Mouse (Mus musculus): Measurements from ENCODE around the gene Gbp5. TPM values are rescaled to one million over a fixed set of nuclear protein-coding genes. Genes with fewer than 3 reads are reported as not detected.
"Not testable (repeated sequence)": the region's sequence is repeated elsewhere in the genome, so short reads cannot be mapped to it uniquely, and the experiment has no call there.

Gbp5 gene
- polyA plus RNA-seq, 1 experiment from 2014 or later: not detected

DNA sequence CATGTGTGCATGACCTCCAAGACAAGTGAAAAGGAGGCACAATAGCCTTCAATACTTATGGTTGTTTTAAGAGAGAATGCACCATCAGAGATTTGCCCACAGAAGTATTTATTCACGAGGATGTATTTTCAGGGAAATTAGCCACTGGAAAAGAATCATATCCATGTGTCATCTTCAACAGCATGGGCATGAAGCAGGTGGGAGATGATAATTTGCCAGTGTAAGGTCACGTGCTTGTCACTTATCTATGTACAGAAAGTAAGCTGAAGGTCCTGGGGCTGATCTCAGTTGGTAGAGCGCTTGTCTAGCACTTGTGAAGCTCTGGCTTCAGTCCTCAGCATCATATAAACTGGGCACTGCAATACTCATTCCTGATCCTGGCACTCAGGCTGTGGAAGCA lies 37.8 kb downstream of the Gbp5 start:
- Histone ChIP-seq H3K4me3 (ENCODE audit: low read depth, low read length) (no peak overlapping the region), H3K4me2 (ENCODE audit: low read depth, low read length, severe bottlenecking) (no peak overlapping the region), H3K9ac (ENCODE audit: low read length) (no peak overlapping the region), H3K9me3 (ENCODE audit: control insufficient read depth, low read length) (no peaks in the 10 kb centered on the region), H3K27ac (ENCODE audit: low read depth, low read length) (no peak overlapping the region), H3K4me1 (replicated peaks; ENCODE audit: control insufficient read depth, insufficient read depth, low read length) (no peaks in the 10 kb centered on the region), H3K36me3 (ENCODE audit: control insufficient read depth, insufficient read depth, low read length) (no peaks in the 10 kb centered on the region), H3K27me3 (ENCODE audit: control insufficient read depth, insufficient read depth, low read length) (no peaks in the 10 kb centered on the region; the same call in 1 of the 2 replicates)
- ATAC-seq (replicated peaks; ENCODE audit: low FRiP score) (no peak), DNase-seq (ENCODE audit: low spot score) (no peak)
- 89% methylated on average over 3 of the region's 3 CpGs for WGBS

DNA sequence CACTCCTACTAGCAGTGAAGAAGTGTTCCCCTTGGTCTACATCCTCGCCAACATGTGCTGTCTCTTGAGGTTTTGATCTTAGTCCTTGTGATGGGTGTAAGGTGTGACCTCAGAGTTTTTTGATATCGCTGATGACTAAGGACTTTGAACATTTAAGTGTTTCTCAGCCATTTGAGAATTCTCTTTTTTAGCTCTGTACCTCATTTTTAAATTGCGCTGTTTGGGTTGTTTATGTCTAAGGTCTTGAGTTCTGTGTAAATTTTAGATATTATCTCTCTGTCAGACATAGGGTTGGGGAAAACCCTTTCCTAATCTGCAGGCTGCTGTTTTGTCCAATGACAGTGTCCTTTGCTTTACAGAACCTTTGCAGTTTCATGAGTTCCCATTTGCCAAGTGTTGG lies 39.4 kb downstream of the Gbp5 start:
- no peaks in the 10 kb centered on the region; the same call in 1 of the 2 replicates for H3K27me3 ChIP-seq (ENCODE audit: control insufficient read depth, insufficient read depth, low read length)
- H3K4me2 ChIP-seq (ENCODE audit: low read depth, low read length, severe bottlenecking): no peak overlapping the region
- no peaks in the 10 kb centered on the region for H3K4me1 ChIP-seq (replicated peaks; ENCODE audit: control insufficient read depth, insufficient read depth, low read length)
- no peak overlapping the region for H3K27ac ChIP-seq (ENCODE audit: low read depth, low read length)
- 93% methylated on average over 3 of the region's 3 CpGs for WGBS
- DNase-seq (ENCODE audit: low spot score) (no peak), ATAC-seq (replicated peaks; ENCODE audit: low FRiP score) (no peak)
- no peaks in the 10 kb centered on the region for H3K9me3 ChIP-seq (ENCODE audit: control insufficient read depth, low read length)
- H3K9ac ChIP-seq (ENCODE audit: low read length): no peak overlapping the region
- no peaks in the 10 kb centered on the region for H3K36me3 ChIP-seq (ENCODE audit: control insufficient read depth, insufficient read depth, low read length)
- no peak overlapping the region for H3K4me3 ChIP-seq (ENCODE audit: low read depth, low read length)

DNA sequence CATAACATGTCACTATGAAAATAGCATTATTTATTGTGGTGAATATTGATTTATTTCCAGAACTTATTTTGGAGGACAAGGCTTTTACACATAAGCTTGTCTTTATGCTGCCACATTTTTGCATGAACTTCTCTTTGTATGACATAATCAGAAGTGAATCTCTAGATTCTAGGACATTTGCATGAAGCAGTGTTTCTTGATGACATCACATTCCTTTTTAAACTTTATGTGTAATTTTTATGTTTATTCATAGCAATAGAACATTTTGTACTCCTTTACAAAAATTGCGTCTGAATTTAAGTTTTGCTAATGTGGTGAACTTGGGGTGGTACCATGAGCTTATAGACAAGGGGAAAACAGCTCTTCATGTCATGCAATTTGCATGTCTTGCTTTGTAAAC lies 41.9 kb downstream of the Gbp5 start:
- 76% methylated on average over 1 of the region's 1 CpGs for WGBS
- H3K27ac ChIP-seq (ENCODE audit: low read depth, low read length): no peak overlapping the region
- ATAC-seq (replicated peaks; ENCODE audit: low FRiP score) (no peak), DNase-seq (ENCODE audit: low spot score) (no peak)
- H3K9ac ChIP-seq (ENCODE audit: low read length): no peak overlapping the region
- no peak overlapping the region for H3K4me2 ChIP-seq (ENCODE audit: low read depth, low read length, severe bottlenecking)
- no peaks in the 10 kb centered on the region for H3K27me3 ChIP-seq (ENCODE audit: control insufficient read depth, insufficient read depth, low read length)
- H3K4me3 ChIP-seq (ENCODE audit: low read depth, low read length): no peak overlapping the region
- H3K4me1 ChIP-seq (replicated peaks; ENCODE audit: control insufficient read depth, insufficient read depth, low read length): no peaks in the 10 kb centered on the region
- H3K36me3 ChIP-seq (ENCODE audit: control insufficient read depth, insufficient read depth, low read length): no peaks in the 10 kb centered on the region
- no peaks in the 10 kb centered on the region for H3K9me3 ChIP-seq (ENCODE audit: control insufficient read depth, low read length)

DNA sequence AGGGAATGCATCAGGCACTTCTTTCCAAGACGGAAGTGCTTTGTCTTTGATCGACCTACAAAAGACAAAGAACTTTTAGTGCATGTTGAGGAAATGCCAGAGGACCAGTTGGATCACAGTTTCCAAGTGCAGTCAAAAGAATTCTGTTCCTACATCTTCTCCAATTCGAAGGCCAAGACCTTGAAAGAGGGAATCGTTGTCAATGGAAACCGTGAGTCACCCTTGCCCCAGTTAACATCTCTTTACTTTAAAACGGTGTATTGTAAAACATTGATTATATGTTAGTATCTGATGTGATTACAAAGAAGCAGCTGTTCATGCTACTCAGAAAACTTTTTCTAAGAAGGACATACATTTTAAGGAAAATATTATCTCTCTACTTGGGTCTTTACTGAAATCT lies 47.6 kb downstream of the Gbp5 start:
- DNase-seq (ENCODE audit: low spot score) (no peak), ATAC-seq (replicated peaks; ENCODE audit: low FRiP score) (no peak)
- Histone ChIP-seq H3K4me2 (ENCODE audit: low read depth, low read length, severe bottlenecking) (no peak overlapping the region), H3K9me3 (ENCODE audit: control insufficient read depth, low read length) (no peaks in the 10 kb centered on the region), H3K27me3 (ENCODE audit: control insufficient read depth, insufficient read depth, low read length) (no peaks in the 10 kb centered on the region), H3K36me3 (ENCODE audit: control insufficient read depth, insufficient read depth, low read length) (no peaks in the 10 kb centered on the region), H3K4me3 (ENCODE audit: low read depth, low read length) (no peak overlapping the region), H3K9ac (ENCODE audit: low read length) (no peak overlapping the region), H3K4me1 (replicated peaks; ENCODE audit: control insufficient read depth, insufficient read depth, low read length) (no peaks in the 10 kb centered on the region), H3K27ac (ENCODE audit: low read depth, low read length) (no peak overlapping the region)
- 91% methylated on average over 6 of the region's 6 CpGs for WGBS

DNA sequence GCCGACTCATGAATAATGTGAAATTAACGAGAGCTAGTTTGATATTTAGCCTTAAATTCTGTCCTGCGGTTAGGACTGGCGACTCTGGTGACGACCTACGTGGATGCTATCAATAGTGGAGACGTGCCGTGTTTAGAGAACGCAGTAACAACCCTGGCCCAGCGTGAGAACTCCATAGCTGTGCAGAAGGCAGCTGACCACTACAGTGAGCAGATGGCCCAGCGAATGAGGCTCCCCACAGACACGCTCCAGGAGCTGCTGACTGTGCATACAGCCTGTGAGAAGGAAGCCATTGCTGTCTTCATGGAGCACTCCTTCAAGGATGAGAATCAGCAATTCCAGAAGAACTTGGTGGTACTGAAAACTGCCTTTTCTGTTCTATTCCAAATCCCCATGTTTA lies 49.0 kb downstream of the Gbp5 start:
- WGBS: 90% methylated on average over 12 of the region's 12 CpGs
- DNase-seq (ENCODE audit: low spot score); H3K36me3 ChIP-seq (ENCODE audit: control insufficient read depth, insufficient read depth, low read length); ATAC-seq (replicated peaks; ENCODE audit: low FRiP score); H3K9me3 ChIP-seq (ENCODE audit: control insufficient read depth, low read length); H3K9ac ChIP-seq (ENCODE audit: low read length); H3K4me1 ChIP-seq (replicated peaks; ENCODE audit: control insufficient read depth, insufficient read depth, low read length); H3K27ac ChIP-seq (ENCODE audit: low read depth, low read length); H3K27me3 ChIP-seq (ENCODE audit: control insufficient read depth, insufficient read depth, low read length); H3K4me3 ChIP-seq (ENCODE audit: low read depth, low read length); H3K4me2 ChIP-seq (ENCODE audit: low read depth, low read length, severe bottlenecking): not testable (repeated sequence)

DNA sequence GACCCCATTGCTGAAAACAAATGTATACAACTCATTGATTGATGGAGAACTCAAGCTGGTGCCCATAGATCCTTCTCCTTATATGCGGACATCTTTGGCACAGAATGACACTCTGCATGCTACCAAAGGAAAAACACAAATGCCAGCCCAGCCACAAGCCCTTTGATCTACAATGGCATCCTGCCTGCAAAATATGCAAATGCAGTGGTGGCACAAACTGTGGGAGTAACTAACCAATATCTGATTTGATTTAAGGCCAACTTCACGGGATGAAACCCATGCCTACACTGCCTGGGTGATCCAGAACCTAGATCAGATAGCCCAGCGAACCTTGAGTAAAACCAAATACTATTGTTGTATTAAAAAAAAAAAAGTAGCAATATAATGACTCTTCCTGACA lies 52.9 kb downstream of the Gbp5 start:
- ATAC-seq (replicated peaks; ENCODE audit: low FRiP score) (no peak), DNase-seq (ENCODE audit: low spot score) (no peak)
- H3K9ac ChIP-seq (ENCODE audit: low read length): no peak overlapping the region
- no peak overlapping the region for H3K4me2 ChIP-seq (ENCODE audit: low read depth, low read length, severe bottlenecking)
- WGBS: 91% methylated on average over 3 of the region's 3 CpGs
- no peaks in the 10 kb centered on the region for H3K4me1 ChIP-seq (replicated peaks; ENCODE audit: control insufficient read depth, insufficient read depth, low read length)
- H3K36me3 ChIP-seq (ENCODE audit: control insufficient read depth, insufficient read depth, low read length): no peaks in the 10 kb centered on the region
- no peaks in the 10 kb centered on the region for H3K27me3 ChIP-seq (ENCODE audit: control insufficient read depth, insufficient read depth, low read length)
- H3K27ac ChIP-seq (ENCODE audit: low read depth, low read length): no peak overlapping the region
- H3K9me3 ChIP-seq (ENCODE audit: control insufficient read depth, low read length): no peaks in the 10 kb centered on the region
- no peak overlapping the region for H3K4me3 ChIP-seq (ENCODE audit: low read depth, low read length)

DNA sequence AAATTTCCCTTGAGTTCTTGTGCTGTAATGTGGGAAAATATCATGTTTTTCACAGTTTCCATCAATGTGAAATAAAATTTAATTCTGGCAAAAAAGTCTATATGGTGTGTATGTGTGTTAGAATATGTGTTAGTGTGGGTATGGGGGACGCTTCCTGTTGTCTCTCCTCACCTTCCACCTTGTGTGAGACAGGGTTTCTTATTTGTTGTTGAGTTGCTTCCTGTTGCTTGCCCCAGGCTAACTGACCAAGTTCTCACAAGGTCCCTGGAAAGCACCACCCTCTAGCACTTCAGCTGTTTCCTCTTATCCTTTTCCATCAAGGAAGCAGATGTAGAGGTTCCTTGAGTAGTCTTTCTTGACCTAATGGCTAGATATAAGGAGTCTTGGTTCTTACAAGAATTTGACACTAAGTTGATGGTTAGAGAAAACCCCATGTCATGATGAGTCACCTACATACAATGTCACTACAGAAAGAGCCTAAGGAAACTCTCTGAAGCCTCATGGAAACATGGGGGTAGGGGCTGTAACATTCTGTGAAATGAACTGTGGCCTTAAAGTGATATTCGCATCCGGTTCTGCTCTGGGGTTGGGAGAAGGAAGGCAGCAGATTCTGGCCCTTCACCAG lies 56.4 kb downstream of the Gbp5 start:
- Histone ChIP-seq H3K9me3 (ENCODE audit: control insufficient read depth, low read length) (no peaks in the 10 kb centered on the region), H3K27ac (ENCODE audit: low read depth, low read length) (no peak overlapping the region), H3K36me3 (ENCODE audit: control insufficient read depth, insufficient read depth, low read length) (no peaks in the 10 kb centered on the region), H3K4me3 (ENCODE audit: low read depth, low read length) (no peak overlapping the region), H3K4me1 (replicated peaks; ENCODE audit: control insufficient read depth, insufficient read depth, low read length) (no peaks in the 10 kb centered on the region), H3K4me2 (ENCODE audit: low read depth, low read length, severe bottlenecking) (no peak overlapping the region), H3K9ac (ENCODE audit: low read length) (no peak overlapping the region), H3K27me3 (ENCODE audit: control insufficient read depth, insufficient read depth, low read length) (no peaks in the 10 kb centered on the region)
- ATAC-seq (replicated peaks; ENCODE audit: low FRiP score) (no peak), DNase-seq (ENCODE audit: low spot score) (no peak)
- WGBS: 91% methylated on average over 3 of the region's 3 CpGs

DNA sequence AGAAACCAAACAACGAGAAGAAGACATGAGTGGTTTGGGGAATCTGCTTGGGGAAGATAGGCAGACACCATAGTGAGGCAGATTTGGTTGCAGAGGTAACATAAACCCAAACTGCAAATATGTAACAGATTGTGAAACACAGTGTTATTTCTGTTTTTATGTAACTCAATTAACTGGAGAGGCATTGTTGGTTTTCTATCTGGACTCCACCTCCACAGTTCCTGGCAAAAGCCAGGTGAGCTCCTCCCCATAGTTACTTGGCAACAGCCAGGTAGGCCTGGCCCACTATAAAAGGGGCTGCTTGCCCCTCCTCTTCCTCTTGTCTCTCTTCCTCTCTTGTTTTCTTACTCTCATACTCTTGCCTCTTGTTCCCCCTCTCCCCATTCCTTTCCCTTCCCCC lies 60.8 kb downstream of the Gbp5 start:
- H3K4me2 ChIP-seq (ENCODE audit: low read depth, low read length, severe bottlenecking): no peak overlapping the region
- 72% methylated on average over 1 of the region's 1 CpGs for WGBS
- DNase-seq (ENCODE audit: low spot score): no peak
- H3K4me3 ChIP-seq (ENCODE audit: low read depth, low read length): no peak overlapping the region
- no peak overlapping the region for H3K9ac ChIP-seq (ENCODE audit: low read length)
- no peaks in the 10 kb centered on the region for H3K27me3 ChIP-seq (ENCODE audit: control insufficient read depth, insufficient read depth, low read length)
- no peak for ATAC-seq (replicated peaks; ENCODE audit: low FRiP score)
- H3K4me1 ChIP-seq (replicated peaks; ENCODE audit: control insufficient read depth, insufficient read depth, low read length): no peaks in the 10 kb centered on the region
- no peak overlapping the region for H3K27ac ChIP-seq (ENCODE audit: low read depth, low read length)
- no peaks in the 10 kb centered on the region for H3K36me3 ChIP-seq (ENCODE audit: control insufficient read depth, insufficient read depth, low read length)
- H3K9me3 ChIP-seq (ENCODE audit: control insufficient read depth, low read length): no peaks in the 10 kb centered on the region

DNA sequence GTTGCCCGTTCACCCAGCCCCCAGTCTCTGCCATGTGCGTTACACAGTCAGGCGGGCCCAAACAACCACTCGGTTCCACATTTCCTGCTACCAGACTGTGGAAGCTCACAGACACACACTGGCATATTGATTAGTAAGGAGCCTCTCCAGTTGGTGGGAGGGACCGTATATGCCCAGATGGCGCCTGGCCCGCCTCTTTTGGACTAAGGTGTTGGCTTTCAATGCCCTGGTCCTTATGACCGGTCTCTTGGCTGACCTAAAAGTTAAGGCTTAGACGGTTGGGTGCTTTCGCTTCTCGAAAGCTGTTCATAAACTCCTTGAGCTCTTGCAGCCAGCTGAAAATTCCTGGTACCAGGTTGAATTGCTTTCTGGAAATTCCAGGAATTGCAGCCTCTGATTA lies 61.8 kb downstream of the Gbp5 start:
- no peaks in the 10 kb centered on the region for H3K27me3 ChIP-seq (ENCODE audit: control insufficient read depth, insufficient read depth, low read length)
- H3K9ac ChIP-seq (ENCODE audit: low read length): no peak overlapping the region
- DNase-seq (ENCODE audit: low spot score) (no peak), ATAC-seq (replicated peaks; ENCODE audit: low FRiP score) (no peak)
- H3K9me3 ChIP-seq (ENCODE audit: control insufficient read depth, low read length): no peaks in the 10 kb centered on the region
- 89% methylated on average over 11 of the region's 11 CpGs for WGBS
- no peak overlapping the region for H3K4me3 ChIP-seq (ENCODE audit: low read depth, low read length)
- H3K36me3 ChIP-seq (ENCODE audit: control insufficient read depth, insufficient read depth, low read length): no peaks in the 10 kb centered on the region
- no peaks in the 10 kb centered on the region for H3K4me1 ChIP-seq (replicated peaks; ENCODE audit: control insufficient read depth, insufficient read depth, low read length)
- no peak overlapping the region for H3K27ac ChIP-seq (ENCODE audit: low read depth, low read length)
- no peak overlapping the region for H3K4me2 ChIP-seq (ENCODE audit: low read depth, low read length, severe bottlenecking)
